Mouse (Mus musculus): ENCODE measurements around the gene Pld6.
"Not testable (repeated sequence)": the region's sequence is repeated elsewhere in the genome, so short reads cannot be mapped to it uniquely, and the experiment has no call there.

Gene Pld6

GRCm38 (mm10) chr11:59743712-59744111, 43.7 kb downstream of the Pld6 start:
- no peak for DNase-seq

GRCm38 (mm10) chr11:59743307-59743706, 44.1 kb downstream of the Pld6 start:
- DNase-seq = no peak

GRCm38 (mm10) chr11:59741915-59742314, 45.5 kb downstream of the Pld6 start:
- DNase-seq = no peak

- DNase-seq = no peak
Measured at GRCm38 (mm10) chr11:59739996-59740395, 47.4 kb downstream of the Pld6 start.

GRCm38 (mm10) chr11:59737250-59737649, 50.2 kb downstream of the Pld6 start:
- no peak for DNase-seq

GRCm38 (mm10) chr11:59735938-59736337, 51.5 kb downstream of the Pld6 start:
- not testable (repeated sequence) for DNase-seq

GRCm38 (mm10) chr11:59734335-59734734, 53.1 kb downstream of the Pld6 start:
- no peak for DNase-seq
